Mouse (Mus musculus): ENCODE data around the gene Dync2li1.

Dync2li1 gene

DNA sequence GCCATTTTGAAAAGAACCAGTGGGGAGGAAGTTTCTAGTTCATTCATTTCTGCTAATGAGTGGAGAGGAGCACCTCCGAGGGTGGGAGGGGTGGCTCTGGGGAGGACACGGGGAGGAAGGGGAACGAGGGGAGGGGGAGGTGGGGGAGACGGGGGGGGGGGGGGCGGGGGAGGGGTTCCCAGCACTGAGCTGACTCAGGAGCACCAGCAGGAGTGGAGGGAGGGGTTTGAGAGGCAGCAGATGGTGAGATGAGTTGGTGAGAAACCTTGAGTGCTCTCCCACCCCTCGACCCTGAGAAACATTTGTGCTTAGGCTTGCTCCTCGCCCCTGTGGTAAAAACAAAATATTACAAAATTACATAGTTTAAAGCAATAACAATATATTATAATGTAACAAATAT, 19.6 kb downstream of the Dync2li1 start:
- no peak for DNase-seq (ENCODE audit: low spot score in 2 of 2)

DNA sequence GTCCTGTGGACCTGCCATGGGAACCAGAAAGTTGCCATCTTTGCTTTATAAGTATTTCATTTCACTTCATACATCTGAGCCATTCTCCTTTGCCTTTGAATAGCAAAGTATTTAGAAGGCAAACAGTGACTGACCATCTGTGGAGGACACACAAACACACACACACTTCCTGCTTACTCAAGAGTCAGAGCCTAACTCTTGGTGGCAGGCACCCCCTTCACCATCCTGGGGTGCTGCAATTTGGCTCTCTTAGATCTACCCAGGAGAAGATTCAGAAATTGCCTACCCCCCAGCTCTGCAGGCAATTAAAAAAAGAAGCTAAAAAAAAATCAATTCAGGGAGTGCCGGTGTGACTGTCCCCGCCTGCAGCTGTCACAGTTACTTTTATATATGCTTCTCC, 20.2 kb downstream of the Dync2li1 start:
- DNase-seq (ENCODE audit: low spot score in 2 of 2) = no peak

DNA sequence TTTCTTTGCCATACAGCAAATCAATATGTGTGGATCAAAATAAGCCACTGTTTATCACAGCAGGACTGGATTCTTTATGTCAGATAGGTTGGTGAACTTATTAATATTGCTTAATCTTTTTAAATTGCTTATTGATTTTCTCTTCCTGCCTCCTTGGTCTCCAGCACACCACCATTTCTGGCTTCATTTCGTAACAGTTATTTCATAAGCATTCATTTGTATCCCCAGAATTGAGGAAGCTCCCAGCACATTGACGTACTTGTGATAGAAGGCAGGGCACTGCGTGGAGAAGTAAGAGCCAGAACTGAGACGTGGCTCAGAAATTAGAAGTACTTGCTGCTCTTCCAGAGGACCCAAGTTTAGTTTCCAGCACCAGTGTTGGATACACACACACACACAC, 21.3 kb downstream of the Dync2li1 start:
- DNase-seq (ENCODE audit: low spot score in 2 of 2) = no peak

DNA sequence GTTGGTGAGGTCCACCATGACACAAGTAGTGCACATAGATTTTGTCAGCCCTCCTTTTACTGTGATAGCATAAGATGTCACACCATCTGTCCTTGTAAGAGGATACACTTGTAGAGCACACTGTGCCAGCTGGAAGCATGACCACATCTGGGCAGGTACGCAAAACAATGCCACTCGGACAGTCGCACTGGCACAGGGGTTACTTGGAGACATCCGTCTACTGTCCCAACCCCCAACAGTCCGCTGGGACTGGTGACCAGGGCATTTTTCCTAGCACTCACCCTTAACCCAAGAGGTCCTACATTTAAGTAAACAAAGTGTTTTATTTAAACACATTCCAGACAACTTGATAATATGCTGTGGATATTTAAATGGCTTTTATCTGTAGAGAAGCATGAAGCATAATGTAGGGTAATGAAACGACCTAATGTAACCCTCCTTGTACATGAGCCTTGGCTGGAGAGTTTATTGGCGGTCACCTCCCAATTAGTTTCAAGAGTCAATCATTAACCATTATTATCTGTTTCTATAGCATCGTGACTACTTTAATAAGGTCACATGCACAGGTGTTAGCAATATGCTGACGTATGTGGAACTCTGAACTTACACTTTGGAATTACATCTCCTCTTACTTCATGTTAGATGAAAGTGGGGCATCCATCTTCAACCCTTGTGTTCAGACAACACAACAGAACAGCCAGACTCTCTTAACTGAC, 24.2 kb downstream of the Dync2li1 start:
- DNase-seq (ENCODE audit: low spot score in 2 of 2) = no peak

DNA sequence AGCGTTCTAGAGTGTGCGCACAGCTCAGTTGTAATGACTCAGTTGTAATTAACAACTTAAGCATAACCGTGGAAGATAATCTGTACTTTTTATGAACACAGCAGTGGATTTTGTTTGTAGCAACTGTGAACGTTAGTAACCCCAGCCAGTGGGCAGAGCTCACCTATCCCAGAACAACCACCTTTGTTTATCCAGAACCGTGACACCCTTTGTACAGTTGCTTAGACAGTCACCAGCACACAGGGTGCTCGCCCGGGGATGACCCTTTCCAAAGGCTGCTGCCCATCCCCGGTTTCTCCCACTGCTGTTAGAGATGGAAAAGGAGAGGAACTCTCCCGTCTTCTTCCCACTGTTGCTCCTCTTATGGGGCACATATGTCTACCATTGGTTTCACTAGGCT, 27.2 kb downstream of the Dync2li1 start:
- no peak for DNase-seq (ENCODE audit: low spot score in 2 of 2)

DNA sequence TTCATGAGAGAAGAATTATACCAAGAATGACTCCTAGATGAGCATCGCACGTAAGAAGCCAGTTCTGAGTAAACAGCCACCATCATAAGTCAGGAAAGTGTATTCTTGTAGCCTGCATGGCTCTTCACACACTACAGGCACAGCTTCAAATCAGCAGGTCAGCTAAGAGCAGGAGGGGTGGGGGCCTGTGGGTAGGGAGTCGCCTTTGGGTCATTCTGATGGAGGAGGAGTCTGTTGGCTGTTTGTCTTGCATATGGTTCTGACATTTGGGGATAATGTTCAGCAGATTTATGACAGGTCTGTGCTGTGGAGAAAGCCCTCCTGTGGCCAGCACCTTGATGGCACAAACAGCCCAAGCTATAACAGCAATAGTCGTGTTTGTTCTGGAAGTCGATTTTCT, 29.9 kb downstream of the Dync2li1 start:
- no peak for DNase-seq (ENCODE audit: low spot score in 2 of 2)

DNA sequence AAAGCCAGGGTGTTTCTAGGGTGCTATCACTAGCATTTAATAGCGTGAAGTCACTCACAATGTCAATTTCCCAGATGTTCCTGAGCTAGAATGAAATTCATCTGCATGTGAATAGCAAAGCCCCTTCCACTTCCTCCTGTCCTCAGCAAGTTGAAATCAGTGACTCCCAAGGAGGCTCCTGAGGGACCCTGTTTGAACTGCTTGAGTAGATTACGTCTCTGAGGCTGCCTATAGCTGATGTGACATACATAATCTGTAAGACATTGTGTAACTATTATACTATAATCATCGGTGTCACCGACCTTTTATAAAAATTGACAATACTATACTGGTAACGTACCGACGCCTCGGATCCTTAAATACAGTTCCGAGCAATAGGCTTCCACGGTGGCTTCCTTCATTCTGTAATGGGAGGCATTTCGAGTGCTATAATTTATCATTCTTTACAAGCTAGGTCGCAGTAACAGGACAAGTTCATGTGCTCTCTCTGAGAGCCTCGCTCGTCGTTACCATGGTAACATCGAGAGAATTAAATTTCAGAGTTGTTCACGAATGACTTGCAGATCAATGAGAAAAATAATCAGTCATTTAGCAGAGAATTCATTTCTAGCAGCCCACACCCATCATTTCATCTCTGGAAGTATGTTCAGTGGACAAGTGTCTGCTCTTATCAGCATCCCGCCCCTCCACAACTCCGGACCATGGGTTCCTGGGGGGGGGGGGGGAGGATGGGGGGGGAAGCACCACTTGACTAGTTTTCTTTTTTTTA, 30.5 kb downstream of the Dync2li1 start:
- no peak for DNase-seq (ENCODE audit: low spot score in 2 of 2)

DNA sequence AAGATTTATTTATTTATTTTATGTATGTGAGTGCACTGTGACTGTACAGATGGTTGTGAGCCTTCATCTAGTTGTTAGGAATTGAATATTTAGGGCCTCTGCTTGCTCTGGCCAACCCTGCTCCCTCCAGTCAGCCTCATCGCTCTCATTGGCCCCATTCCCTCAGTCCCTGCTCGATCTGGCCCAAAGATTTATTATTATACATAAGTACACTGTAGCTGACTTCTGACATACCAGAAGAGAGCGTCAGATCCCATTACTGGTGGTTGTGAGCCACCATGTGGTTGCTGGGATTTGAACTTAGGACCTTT, 31.1 kb downstream of the Dync2li1 start:
- DNase-seq (ENCODE audit: low spot score in 2 of 2) = no peak

DNA sequence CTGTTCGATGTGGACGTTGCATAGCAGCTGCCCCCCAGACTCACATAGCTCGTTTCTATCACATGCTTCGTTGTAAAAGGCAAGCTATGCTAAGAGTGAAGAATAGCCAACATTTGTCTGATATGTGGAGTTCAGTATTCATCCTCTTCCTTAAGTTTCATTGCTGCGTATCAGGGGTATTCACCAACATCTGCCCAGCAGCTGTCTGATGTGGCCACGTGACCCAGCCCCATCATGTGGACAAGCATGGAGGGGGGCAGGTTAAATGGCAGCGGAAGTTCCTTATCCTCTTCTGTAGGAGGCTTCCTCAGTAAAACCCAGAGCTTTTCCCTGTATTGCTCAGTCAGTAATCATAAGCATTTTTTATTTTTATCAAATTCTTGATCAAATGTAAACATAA, 31.5 kb downstream of the Dync2li1 start:
- DNase-seq (ENCODE audit: low spot score in 2 of 2) = no peak

DNA sequence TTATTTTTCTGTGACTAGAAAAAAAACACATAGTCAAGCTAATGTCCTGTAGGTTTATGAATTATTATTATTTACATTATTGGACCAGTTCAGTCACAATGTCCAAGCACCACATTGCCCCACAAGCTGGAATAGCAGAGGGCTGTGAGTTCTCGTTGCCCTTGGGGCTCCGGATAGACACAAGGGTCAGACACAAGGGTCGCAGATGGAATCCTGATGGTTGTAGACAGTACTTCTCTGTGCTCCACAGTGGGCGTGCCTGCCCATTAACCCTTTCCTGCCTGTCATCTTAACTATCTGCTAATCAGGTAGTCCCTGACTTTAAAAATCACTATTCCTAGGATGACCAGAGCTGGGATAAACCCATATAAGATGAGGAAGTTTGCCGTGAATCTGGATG, 31.9 kb downstream of the Dync2li1 start:
- DNase-seq (ENCODE audit: low spot score in 2 of 2) = no peak

DNA sequence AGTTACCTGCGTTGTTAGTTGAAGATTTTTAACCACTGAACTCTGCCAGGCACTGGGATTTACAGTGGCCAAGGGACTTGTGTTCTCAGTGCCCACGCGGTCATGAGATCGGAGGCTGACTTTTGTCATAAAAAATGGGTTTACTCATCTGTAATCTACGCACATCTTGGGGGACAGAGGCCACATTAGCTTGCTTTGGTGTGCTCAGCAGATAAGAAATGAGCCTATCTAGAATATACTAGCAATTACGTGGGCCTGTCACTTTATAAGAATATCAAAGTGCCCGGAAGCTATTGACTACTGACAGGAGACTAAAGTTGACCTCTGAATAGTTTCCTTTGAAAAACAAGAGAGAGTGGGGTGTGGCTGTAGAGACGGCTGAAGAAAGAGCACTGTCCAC, 32.7 kb downstream of the Dync2li1 start:
- DNase-seq (ENCODE audit: low spot score in 2 of 2) = no peak

DNA sequence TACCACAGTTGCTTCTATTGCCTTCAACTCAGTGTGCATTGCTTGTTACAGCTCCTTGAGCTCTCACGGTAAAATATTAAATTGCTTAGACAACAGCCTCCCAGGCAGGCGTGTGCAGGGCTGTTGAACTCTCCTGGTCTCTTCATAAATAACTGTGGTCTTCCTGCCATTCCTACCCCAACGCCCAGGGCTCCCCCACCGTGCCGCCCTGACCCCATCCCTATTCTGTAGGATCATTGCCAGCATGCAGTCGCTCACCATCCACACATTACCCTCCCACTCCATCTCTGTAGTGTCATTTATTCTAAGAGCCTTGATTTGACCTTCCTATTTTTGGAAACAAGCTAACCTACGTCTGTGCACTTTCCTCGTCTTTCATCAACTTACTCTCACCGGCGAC, 38.8 kb downstream of the Dync2li1 start:
- DNase-seq (ENCODE audit: low spot score in 2 of 2) = no peak

DNA sequence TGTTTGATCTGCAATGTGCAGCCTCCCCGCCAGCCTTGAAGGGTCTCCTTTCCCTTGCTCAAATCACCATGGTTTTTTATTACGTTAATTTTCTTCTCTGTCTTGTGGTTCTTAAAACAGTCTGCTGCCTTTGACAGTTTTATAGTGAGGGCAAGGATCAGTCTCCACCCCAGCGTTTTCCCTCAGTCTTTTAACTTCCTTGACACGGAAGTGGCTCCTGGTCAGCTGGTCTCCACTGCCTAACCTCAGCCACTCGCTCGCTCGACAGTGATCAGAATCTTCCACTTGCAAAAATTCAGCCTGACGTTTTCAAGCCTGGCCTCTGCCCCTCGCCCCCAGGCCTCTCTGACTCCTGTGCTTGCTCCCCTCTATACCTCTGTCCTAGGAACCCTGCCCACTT, 39.4 kb downstream of the Dync2li1 start:
- DNase-seq (ENCODE audit: low spot score in 2 of 2) = no peak

DNA sequence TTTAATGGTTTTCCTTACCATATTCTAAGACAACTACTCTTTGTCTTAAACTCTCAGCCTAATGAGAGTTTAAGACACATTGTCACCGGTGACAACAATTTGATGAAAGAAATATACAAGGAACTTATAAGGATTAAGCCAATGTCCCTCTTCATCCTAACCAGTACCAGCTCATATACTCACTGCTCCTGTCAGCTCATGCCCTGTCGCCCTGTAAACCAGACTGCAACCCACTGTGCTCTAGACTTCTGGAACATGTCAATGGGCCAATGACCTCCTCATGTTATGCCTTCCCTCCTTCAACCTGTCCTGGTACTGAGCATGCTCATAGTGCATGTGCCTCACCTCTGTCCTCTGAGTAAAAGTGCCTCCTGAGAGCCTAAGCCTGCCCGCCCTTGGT, 41.6 kb downstream of the Dync2li1 start:
- no peak for DNase-seq (ENCODE audit: low spot score in 2 of 2)

DNA sequence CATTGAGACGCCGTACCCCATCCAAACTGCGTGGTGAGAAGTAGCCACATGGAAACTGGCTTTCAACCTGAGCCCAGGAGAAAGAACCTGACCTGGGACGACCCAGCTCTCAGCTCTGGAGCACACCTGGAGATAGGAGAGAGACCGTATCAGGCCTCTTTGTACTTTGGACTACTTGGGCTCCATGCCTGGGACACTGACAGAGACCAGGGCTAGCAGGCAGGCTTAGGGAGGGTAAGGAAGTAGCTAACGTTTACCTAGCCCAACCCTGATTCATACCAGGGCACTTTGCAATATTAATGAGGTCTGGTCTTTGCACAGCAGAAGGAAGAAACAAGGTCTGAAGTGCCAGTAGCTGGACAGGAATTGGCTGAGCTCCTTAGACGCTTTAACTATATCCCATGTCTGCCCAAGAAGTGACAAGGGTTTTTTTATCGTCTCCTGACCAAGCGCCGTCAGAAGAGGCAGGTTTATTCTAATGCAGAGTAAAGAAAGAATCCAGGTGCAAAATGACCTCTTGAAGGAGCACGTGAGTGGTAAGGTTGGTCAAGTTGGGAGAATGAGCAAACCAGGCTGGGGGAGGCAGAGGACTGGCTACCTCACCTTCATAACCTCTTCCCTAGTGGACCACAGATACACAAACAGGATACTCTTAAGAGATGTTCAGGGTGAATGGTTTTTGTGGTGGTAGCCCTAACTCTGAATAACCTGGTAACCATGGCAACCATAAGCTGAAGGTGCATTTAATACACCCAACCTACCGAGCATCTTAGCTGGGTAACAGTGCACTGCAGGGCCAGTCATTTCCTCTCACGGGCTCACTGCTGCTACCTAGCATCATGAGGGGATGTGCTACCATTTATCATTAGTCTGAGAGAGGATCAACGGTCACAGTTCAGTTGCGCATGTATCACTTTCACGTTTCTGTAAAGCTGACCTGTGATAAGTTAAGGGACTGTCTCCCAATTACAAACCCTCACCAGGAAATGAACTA, 46.4 kb downstream of the Dync2li1 start:
- no peak for DNase-seq (ENCODE audit: low spot score in 2 of 2)

DNA sequence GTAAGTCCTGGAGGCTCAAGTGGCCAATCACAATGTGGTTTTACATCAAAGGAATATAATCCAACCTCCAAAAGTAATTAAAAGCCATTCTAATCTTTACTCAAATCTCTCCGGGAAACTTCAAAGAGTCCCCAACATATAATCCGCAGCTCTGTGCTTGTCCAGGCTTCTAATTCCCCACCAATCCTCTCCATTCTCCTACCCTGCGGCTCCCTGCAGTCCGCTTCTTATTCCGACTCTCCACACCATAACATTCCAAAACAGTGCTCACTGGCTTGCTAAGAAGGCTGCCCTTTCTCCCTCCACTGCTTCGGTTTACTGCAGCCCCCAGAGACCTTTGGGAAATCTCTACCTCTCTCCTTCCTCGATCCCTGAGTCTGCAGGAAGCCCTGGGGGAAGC, 47.8 kb downstream of the Dync2li1 start:
- no peak for DNase-seq (ENCODE audit: low spot score in 2 of 2)

DNA sequence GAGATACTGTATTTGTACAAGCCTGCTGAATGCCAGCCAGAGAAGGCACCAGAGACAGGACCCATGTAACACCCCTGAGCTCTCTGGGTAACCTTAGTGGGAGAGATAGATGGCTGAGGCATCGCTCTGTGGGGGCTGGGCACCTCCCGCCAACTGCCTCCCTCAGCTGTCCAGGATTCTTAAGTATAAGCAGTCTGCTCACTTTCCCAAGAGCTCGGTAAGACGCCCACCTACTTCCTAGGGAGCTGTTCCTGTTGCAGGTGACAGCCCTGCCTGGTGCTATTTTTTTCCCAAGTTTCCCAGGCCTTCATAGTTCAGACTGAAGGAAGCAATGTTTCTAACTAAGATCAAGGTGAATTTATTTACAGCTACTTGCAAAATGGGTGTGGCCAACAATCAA, 48.9 kb downstream of the Dync2li1 start:
- peak; percentile 14 to 39 for DNase-seq (ENCODE audit: low spot score in 2 of 2)

DNA sequence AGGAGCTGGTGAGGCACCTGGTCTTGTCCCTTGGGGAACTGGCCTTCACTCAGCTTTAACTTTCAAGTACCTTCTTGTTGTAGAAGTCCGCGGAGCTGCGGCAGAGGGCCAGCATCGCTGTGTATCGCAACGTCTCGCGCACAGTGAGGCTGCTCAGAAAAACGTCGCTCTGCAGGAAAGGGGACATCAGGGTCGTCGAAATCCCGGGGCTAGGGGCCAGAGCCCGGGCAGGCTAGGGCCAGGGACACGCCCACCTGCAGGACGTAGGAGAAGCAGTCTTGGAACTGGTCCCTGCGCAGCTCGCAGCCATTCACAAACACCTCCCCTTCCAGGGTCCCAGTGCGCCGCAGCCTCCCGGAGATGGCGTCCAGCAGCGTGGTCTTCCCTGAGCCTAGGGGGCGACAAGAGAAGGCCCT, 49.7 kb downstream of the Dync2li1 start, which contains the start of gene Abcg8:
Abcg8 (plus strand) TSS at position 352 of the 416 bp plus-strand sequence.
- DNase-seq (ENCODE audit: low spot score in 2 of 2) = no peak

DNA sequence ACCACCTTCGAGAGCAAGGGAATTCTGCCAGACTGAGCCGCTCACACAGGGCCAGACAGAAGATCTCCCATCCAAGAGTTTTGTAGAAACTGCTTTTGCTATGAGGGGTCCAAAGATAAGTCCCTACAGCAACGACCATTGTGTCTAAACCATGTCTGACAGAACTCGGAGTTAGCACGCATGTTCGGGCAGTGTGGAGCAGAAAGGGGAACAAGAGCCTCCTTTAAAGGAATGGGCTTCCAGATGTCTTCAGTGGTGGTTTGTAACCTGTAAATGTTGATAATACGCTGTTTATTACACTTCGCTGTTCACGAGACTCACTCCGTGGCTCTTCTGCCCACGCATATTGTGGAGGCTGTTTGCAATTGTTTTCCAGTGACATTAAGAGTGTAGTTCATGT, 51.3 kb downstream of the Dync2li1 start:
- DNase-seq (ENCODE audit: low spot score in 2 of 2) = no peak

DNA sequence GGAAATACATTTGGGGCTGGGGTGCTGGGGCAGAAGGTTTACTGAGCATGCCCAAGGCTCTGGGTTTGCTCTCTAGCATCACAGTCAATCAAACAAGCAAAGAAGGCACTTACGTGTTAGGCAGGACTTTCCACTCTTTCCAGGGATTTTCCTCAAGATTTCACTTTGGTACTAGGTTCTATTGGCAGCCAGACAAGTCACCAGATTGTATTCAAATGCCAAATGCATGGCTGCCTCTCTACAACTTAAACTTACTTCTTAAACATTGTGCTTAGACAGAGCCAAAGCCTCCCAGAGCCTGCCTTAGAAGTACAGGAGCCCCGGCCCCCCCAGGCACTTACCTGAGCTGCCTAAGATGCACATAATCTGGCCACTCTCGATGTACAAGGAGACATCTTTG, 55.4 kb downstream of the Dync2li1 start:
- DNase-seq (ENCODE audit: low spot score in 2 of 2) = peak in 1 of 2 experiments; percentile 23

DNA sequence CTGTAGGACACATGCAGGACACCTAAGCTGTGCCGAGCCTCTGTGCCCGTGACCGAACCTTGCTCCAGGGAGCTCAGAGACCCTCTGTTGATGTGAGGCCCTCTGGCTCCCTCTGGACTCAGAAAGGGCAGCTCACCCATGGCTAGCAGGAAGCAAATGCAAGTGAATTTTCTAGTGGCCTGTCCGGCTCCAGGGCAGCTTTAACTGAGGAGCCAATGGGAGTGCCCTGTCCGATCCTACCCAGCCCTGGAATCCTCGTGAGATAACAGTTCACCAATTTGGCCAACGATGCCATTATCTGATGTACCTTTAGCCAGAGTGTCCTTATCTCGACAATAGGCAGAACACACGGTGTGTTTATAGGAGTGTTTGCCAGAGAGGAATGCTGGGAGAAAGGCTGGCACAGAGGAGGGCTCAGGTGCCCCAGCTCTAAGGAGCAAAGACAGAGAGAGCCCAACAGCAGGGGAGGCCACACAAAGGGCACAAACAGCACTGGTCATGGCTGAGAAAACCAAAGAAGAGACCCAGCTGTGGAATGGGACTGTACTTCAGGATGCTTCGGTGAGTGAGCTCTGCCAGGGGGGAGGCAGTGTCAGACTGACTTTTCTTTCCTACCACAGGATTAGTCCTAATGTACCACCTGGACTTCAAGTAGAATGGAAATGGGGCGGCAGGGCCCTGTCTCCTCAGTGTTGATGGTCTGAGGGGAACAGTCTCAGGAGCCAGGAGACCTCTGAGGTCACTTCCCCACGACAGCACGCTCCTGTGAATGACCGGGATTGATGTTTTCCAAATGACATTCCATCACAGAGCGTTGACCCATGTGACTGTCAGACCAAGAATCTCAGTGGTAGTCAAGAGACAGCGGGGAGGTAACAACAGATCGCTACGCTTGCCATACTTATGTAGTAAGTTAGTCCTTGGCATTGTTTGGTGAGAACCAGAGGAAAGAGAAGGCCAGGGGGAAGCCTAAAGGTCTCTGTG, 56.7 kb downstream of the Dync2li1 start, which contains the start of gene Abcg5:
Abcg5 (minus strand) TSS at position 278 of the 984 bp plus-strand sequence.
- no peak for DNase-seq (ENCODE audit: low spot score in 2 of 2)
